Mouse (Mus musculus) frontal cortex, postnatal 10 days (tissue): ENCODE data around the gene Cars.

Experiments used
- DNase-seq, 2 experiments: peaks; one replicate each; pipeline ENCODE4 v3.0.0; 2022; ENCODE audit warnings: low spot score in 2 of 2, mixed read lengths in 1 of 2

Gene Cars

GRCm38 (mm10) chr7:143510593-143511334 is 89.1 kb downstream of the Cars start:
- DNase-seq, result no peak

- no peak for DNase-seq
Observed at GRCm38 (mm10) chr7:143509566-143509965, 90.3 kb downstream of the Cars start.
